Mouse (Mus musculus): ENCODE measurements at regions not wholly inside any gene's neighbourhood (a gene's known extent, or its start where the extent isn't known, plus 50 kb on each side); places are given as distances from the start of the nearest gene placed in this dataset.

DNA sequence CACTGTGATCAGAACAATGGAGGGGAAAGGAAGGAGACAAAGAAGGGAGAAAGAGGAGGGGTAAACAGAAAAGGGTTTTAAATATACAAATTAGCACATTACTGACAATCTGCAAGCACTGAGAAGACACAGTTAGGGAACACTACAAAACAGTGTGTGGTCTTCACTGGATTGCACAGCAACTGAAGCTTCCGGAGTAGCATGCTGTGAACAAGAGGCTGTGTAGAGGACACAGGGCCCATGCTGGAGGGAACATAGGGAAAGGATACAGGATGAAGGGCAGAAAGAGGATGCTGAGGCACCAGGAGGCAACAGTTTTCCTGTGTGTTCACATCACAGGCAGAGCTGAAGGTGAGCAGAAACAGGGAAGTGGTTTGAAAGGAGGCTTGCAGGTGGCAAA is 598.6 kb upstream of the Nrsn1 start:
- TF ChIP-seq CTCF (IDR thresholded peaks at IDR 0.05; ENCODE audit: low read depth, low read length) (no peak), EP300 (IDR thresholded peaks at IDR 0.05; ENCODE audit: insufficient read depth, low read depth, low read length) (no peak)

Data from ES-Bruce4 (cell line).